Mouse (Mus musculus) c-Kit-positive CD71-positive TER-119-positive erythroid progenitor cells, embryonic 14.5 days (primary cell): ENCODE measurements around the gene Kifap3.

Experiments
- DNase-seq: peaks from one replicate; pipeline ENCODE4 v3.0.0-alpha.2; 2013; ENCODE audit warnings: low spot score

The Kifap3 gene

DNA sequence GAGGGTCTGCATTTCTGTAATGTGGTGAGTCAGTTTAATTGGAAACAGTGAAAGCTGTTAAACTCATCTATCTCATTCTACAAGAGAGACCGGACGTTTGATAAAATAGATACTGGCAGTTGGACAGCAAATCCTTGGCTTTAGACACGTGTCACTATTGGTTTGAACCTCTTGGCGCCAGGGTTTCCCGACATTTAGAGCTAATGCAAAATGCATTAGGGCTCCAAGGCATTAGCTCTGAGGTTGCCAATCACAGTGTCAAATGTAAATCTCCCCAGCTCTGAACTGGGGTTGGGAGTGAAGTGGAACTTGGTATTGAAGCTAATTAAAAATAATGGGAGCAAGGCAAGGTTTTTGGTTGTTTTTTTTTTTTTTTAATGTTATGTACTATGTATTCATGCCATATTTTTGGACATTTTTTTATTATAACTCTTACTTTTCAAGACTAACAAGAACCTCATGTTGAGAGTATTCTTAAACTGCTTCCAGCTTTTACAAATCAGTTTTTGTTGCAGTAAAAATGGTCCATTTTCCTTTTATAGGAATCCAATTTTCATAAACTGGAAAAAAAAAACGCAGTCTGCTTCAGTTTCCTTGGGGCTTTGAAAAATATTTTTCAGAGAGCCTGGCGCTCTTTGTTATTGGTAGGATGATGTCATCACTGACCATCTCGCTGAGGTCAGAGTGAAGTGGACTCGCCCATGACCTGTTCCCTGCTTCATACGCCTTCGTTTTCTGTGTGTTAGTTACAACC lies 114.6 kb downstream of the Kifap3 start:
- DNase-seq, result no peak

DNA sequence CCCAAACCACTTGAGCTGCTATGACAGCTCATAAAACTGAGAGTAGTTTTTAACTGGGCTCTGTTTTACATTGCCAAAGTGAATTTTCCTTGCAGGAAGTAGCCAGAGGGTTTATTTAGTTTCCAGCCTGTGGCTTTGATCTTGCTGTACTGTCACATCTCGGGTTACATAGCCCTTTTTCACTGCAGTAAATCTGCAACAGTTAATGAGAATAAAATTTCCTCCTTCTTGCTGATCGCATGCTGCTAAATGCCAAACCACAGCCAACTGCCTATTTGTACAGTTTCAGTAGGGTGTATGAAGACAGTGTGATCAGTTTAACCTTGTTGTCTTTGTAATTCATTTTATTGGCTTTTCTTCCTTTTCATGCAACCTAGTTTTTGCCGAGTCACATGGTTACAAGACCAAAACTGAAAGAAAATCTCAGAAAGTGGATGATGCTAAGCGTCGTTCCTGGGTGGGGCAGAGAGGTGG lies 118.9 kb downstream of the Kifap3 start:
- DNase-seq, result no peak

DNA sequence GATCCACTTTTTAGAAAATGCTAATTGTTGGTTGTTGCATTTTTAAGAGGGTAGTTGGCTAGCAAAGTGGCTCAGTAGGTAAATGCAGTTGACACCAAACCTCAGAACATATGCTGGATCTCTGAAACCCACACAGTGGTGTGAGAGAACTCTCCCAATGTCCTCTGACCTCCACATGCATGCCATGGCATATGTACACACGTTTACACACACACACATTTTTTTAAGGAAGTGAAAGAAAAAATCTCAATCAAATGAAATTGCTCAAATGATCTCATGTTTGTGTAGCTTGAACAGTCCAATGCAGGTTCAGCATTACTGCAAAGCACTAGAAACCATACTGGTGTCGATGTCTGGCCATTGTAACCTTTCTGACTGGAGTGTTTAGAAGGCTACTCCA lies 120.2 kb downstream of the Kifap3 start:
- no peak for DNase-seq

DNA sequence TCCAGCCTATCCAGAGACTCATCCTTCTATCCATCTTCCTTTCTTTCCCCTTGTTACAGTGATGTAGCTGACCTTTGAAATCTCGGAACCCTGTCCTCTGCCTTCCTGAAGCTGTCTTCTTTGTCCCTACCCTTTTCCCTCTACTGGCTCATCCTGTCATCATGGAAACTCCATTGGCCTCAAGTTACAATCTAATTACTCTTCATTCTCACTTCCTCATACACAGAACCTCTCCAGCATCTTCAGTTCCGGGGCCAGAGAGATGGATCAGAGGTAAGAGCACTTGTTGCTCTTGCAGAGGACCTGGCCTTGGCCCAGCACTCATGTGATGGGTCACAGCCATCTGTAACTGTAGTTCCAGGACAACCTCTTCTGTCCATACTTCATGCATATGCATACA lies 120.8 kb downstream of the Kifap3 start:
- no peak for DNase-seq

DNA sequence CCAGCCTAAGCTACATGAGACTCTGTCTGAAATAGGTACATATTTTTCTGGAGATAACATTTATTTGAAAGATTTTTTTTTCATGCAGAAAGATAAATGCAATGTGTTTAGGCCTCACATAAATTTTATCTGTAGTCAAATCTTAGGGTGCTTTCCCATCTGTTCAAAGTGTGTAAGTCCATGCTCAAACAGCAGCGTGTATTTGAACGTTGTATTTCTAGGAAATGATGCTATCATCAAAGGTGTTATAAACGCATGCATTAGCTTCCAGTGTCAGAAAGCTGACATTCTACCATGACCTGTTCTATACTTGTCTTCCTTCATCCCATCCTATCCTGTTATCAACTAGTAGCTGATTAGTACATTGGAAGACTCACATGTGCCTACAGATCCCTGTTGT lies 124.0 kb downstream of the Kifap3 start:
- no peak for DNase-seq

DNA sequence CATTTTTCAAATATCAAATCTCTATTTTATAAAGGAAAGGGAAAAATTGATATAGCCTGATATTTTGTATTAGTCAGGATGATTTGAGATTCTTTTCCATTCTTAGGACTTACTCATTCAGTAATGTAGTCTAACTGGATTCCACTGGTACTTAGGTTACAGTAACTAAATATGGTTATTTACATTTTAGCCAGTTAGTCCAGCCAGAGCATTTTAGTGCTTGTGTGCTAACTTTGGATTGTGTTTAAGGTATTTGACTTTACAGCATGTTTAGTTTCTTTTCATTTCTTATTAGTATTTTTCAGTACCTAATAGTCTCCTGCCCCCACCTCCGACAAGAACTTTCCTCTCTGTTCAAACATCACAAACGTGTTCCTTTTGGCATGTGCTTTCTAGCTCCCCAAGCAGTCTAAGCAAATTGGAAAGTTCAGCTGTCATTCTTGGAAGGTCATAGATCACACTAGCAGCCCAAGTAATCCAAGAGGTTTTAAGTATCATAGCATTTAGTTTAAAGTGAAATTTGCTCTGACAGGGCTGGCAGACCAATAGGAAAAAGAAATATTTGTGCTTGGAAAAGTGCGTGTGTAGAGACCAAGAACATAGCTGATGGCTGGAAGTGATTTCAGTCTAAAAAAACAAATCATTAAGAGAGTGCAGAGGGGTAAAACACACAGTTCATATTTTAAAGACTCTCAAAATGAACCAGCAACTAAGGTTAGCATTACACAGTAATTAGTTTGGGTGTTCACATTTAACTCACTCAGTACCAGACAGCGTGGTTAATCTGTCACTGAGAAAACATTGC lies 127.8 kb downstream of the Kifap3 start:
- DNase-seq, result no peak

DNA sequence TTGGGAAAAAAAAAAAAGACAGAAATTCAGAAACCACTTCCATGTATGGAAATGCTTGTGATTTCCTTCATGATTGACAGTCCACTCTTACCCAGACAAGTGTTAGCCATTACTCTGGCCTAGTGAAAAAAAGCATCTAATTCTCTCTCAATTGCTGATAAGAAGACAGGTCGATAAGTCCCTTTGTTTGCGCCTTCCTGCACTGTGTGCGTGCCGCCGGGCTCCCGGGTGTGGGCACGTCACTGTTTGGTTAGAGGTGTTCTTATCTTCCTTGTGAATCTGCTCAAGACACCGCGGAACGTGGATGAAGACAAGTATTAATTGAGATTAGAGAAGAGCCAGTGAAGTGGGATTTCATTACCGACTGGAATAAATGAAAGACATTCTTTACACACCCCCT lies 129.0 kb downstream of the Kifap3 start:
- no peak for DNase-seq

DNA sequence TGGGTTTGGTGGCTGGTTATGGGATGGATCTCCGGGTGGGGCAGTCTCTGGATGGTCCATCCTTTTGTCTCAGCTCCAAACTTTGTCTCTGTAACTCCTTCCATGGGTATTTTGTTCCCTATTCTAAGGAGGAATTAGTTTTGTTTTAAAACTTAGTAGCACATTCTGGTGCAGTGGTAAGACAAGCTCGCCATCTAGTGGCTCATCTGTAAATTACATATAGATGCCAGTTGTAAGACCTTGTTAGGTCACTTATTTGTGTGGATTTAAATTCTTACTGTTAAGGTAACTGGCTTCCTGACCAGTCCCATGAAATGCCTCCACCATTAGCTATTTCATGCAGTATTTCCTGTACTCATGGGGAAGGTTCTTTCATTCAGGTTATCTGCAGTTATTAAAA lies 131.0 kb downstream of the Kifap3 start:
- peak; percentile 46 for DNase-seq

DNA sequence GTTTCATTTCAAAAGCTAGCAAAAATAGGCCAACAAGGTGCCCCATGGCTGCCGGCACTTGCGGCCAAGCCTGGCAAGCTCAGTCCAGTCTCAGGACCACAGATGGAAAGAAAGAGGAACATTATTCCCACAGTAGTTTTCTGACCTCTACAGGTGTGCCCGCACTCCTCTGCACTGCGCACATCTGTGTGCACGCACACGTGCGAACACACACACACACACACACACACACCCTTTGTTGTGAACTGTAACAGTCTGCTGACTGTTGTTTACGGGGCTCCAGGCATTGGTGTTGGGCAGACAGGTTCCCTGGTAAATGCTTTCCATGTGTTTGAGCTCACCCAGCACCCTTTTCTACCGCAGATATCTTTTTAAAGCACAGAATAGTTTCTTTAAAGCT lies 131.4 kb downstream of the Kifap3 start:
- no peak for DNase-seq

DNA sequence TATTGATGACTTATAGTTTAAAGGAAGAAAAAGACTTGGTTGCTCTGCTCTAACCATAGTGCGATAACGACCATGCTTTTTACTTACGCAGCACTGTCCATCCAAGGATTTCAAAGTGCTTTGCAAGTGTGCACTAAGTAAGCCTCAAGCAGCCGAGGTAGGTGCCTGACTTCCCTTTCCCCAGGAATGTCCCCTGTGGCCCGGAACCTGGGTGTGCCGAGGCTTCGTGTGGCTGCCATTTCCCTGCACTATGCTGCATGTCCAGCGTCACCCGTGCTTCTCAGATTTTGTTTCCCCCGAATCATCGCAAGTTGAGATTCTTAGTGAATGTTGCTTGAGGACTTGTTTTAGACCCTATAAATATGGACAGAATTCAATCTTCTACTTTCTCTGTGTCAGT lies 132.6 kb downstream of the Kifap3 start:
- DNase-seq, result no peak

DNA sequence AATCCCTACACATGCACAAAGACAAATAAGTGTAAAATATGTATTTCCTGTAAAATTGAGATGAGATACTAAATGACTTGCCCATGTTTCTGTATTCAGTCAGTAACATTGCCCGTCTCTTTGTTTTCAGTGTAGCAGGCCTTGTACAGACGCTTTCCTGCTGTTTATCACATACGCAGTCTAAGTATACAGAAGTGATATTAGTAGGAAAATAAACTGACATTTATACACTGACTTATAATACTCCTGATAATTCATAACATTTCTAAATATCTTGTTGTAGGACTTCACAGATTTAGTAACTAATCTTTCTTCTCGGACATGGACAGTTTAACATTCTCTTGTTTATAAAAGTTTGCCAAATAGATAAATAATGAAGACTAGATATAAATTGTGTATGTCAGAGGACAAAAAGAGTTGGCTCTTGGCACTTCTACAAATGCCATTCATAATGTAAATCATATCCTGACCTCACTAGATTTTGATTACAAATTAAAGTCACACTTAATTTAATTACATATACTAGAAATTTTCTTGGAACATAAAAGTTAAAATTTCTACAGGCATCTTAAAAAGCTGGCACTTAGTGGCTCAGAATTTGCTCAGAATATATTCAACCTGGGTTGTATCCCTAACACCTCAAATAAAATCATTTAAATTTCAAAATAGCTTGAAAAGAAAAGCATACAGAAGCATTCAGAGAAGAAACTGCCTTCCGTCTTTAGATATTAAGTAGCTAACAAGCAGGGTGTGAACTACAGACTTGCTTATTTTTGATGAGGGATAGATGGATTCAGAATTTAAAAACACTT lies 138.2 kb downstream of the Kifap3 start:
- no peak for DNase-seq

DNA sequence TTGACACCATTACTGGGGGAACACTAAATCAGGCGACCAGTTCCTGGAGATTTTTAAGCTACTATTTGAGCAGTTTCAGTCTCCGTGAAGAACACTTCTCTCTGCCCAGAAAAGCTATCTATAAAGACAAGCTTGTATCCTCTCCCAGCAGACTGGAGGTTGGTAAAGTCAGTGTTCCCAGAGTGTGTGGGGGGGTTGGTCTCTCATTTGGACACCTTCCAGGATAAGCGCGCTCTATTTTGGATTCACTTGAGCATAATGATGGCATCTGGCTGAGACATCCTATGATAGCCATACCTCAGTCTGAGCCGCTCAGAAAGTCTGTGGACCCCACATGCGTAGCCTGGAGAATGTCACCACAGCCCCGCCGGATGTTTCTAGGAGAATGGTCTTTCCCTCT lies 144.7 kb downstream of the Kifap3 start:
- no peak for DNase-seq

DNA sequence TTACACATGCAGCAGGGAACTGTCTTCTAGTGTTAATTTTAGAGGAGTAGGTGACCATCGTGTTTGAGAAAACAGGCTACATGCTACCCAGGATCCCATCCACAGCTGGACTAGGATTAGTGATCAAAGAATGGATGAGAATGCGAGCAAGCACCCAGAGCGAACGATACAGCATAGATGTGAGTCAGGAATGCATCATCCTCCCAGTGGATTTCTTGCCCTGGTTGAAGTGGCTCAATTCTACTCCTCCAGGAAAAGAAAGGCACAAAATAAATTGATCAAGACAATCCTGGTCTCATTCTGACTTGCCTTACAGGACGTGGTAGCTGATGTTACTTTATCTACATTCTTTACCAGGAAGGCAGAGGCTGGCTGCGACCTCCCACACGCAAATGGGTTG lies 149.5 kb downstream of the Kifap3 start, which contains the start of gene Scyl3:
TSS of gene Scyl3 (plus strand) at position 255 of the 400 bp plus-strand sequence.
- no peak for DNase-seq

DNA sequence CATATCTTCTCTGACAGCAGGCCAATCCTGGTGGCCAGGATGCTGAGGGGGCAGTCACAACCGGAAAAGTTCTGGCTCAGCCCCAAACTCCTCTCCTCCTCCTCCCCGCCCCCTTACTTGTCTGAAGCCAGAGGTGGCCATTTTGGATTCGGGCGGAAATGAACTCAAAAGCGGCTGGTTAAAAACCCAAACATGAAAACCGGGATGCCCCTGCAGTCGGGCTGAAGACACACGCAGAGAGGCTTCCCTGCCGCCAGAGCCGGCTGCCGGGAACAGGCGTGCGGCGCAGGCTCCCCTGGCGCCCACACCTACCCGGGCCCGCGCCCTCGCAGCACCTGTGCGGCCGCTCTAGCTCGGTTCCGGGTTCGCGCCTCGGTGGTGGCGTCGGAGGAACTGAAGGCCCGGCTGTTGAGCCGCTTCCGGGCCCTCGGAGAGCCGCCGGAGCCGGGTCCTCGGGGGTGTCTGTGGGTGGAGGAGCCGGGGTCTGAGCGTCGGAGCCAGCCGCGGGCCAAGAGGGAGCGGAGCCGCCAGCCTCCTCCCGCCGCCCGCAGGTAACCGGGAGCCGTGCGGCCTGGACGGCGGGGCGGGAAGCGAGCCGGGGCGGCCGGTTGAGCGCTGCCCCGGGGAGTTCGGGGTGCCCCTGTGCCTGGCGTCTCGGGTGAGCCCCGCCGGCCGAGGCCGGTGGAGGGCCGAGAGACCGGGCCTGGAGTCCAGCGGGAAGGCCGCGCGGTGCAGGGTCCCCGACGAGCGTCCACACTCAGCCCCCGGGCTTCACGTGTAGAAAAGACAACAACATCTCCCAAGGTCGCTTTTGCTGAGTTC lies 150.5 kb downstream of the Kifap3 start:
- DNase-seq, result peak; percentile 85

DNA sequence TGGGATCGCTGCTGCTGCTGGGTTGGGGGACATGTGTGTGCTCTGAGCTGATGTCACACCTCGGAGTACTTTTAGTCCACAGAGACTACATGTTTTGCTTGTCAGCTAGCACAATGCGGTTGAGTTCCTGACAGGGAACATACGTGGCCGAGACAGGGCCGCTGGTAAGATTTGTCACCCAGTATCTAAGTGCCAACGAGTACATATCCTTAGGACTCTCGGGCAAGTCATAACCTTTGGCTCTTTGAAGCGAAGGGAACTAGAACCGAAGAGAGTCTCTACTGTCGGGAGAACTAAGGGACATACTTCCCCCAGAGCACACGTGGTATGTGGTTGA lies 151.0 kb downstream of the Kifap3 start:
- peak; percentile 44 for DNase-seq

DNA sequence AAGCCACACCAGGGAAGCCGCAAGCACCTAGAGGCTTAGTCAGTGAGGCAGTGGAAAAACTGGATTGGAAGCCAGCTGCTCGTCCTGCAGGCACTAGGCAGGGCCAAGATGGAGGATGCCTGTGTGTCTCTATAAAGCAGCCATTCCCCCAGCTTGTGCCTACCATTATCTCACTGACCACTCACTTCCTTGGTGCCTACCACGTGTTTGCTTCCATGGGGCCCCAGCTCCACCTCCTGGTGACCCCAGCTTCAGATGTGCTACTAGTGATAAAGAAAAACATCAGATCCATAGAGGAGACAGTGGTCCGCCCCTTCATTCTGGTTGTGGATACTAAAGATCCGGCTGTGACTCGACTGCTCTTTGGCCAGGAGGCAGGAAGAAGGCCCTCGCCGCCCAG lies 152.4 kb downstream of the Kifap3 start:
- peak; percentile 26 for DNase-seq

DNA sequence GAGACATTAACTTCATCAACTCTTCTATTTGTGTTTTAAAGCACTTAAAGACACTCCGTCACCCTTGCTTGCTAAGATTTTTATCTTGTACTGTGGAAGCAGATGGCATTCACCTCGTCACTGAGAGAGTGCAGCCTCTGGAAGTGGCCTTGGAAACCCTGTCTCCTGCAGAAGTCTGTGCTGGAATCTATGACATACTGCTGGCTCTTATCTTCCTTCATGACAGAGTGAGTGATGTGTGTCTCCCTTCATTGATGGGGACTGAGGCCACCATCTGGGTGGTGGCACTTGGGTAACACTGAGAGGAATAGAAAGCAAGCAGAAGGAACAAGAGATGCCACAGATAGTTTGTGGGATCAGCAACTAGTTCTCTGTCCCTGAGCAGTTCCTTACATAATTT lies 155.2 kb downstream of the Kifap3 start:
- DNase-seq, result no peak

DNA sequence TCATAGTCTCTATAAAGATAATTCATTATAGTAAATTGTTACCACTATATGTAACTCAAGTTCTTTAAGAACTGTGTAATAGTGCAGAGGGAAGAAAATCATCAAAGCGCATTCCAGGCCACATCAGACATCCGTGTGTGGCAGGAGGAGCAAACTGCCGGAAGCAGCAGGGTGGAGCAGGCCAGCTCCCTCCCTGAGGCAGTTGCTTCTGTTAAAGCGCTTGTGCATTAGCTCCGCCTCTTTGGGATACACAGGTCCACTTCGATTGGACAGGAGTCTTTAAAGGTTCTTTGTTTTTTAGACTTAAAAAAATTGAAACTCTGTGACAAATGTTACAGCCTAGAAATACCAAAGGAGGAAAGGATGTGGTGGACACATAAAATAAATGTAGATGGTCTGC lies 162.7 kb downstream of the Kifap3 start:
- no peak for DNase-seq

DNA sequence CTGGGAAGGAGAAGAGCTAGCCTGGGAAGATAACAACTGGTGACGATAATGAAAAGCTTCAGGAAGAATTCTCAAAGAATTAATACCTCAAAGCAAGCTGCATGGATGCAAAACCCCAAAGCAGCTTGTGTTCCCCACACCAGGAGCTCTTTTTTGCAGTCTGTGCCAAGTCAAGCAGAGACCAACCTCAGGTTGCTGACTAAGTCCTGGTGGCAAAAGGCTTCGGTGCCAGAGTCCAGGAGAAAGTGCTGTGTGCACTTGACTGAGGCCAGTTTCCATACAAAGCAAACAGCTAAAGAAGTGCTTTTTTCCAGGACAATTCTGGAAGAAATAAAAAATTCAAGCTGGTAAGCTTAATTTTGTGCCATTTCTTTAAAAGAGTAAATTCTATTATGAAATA lies 174.0 kb downstream of the Kifap3 start:
- DNase-seq, result no peak

DNA sequence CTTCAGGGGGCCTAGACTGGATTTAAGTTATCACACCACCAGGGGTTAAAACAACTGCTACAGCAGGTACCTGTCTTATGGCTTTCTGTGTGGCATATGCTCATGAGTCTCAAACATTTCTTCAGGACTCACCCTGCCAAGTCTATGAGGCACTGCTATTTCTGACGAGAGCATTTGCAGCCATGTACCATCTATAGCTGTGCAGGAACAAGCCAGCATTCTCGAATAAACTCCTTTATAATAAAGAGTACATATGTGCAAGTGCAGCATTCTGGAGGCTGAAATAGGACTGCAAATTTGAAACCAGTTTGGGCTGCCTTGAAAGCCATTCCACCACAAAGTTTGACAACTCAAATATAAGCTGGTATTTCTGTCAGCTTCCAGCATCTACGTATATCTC lies 178.7 kb downstream of the Kifap3 start:
- no peak for DNase-seq

DNA sequence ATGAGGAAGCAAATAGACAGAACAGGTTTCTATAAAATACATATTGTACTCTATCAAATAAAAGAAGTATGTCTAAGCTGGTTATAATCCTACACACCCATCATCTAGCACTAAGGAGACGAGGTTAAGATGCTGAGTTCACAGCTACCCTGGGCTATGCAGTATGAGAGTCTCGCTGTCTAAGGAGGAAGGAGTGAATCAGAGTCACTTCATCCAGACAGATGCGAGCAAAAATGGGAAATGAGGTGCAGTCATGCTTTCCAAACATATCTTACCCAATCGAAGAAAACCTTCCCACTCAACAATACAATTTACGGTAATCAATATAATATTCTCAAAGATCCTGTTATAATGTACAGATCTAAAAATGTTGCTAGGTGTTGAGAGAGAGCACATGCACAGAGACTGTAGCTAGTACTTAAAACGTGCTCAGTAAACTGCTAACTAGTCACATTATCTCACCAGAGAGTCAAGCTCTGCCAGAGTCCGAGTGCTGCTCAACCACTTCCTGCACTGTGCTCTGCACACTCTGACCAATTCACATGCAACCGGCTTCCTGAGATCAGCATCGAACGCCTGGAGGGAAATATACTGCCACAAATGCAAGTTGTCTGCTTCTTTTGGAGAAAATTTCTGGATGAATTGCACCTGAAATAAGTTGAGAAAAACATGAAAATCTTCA lies 184.8 kb downstream of the Kifap3 start:
- DNase-seq, result no peak
